Mouse (Mus musculus): Measurements from ENCODE around the gene Cgrrf1. TPM values are rescaled to one million over a fixed set of nuclear protein-coding genes. Genes with fewer than 3 reads are reported as not detected.

Gene Cgrrf1
- polyA plus RNA-seq, 1 experiment from 2014 or later, result 41.9 TPM

DNA sequence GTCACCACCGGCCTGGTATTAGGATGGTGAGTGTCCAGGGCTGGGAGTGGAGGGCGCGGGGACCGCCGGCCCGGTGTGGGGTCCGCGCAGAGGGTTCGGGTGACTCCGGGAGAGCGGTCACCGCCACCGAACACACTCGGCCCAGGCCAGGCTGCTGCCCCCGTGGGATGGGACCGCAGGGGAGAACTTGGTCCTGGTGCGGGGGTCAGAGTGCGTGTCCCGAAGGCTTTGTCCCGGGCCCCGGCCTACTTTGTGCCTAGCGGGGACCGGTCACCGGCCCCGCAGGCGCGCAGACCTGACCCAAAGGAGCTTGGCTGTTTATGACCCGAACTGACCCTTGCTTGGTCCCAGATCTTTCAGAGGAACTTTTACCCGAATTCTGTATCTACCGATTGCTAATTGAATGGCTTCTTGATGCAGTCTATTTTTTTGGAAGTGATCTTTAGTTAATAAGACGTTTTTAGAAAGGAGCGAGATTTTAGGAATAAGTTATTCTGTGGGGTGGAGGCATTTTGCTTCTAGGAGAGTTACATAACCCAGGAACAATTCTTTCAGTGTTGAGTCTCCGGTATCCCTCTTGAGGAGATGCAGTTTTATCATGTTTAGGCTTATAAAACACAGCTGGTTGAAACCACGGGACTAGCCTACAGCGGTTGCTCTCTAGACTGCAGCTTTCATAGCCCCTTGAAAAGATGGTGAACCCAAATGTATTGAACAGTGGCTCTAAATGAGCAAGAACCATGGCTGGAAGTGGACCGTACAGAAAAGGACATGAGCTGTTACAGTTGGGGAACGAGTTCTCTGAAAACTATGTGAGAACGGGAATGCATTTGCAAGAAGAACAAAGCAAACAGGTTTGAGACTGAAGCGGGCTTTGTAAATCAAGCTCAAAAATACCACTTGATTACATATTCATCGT is 688 bp downstream of the Cgrrf1 start:
- TF ChIP-seq CTCF (IDR thresholded peaks at IDR 0.05; ENCODE audit: low read depth), result no peak
- no peak for ATAC-seq (replicated peaks; ENCODE audit: low FRiP score, low read depth)
- DNase-seq (ENCODE audit: low spot score), result peak; percentile 65
- Histone ChIP-seq H3K27me3 (ENCODE audit: insufficient read depth, low read length) (no peaks in the 10 kb centered on the region), H3K27ac (peak overlapping the region; percentile 69), H3K4me1 (replicated peaks; ENCODE audit: insufficient read depth, low read length) (peaks cover 2% of the 10 kb centered on the region; the same call in 1 of the 2 replicates), H3K36me3 (ENCODE audit: insufficient read depth, low read length) (no peaks in the 10 kb centered on the region), H3K9ac (ENCODE audit: low read depth, low read length) (peak overlapping the region; percentile 93), H3K9me3 (replicated peaks; ENCODE audit: low read length) (no peaks in the 10 kb centered on the region), H3K4me3 (replicated peaks; ENCODE audit: low read depth, low read length) (peak overlapping the region; percentile 87), H3K4me2 (ENCODE audit: low read length) (peak overlapping the region; percentile 73)
- WGBS, result 7% methylated on average over 40 of the region's 40 CpGs

DNA sequence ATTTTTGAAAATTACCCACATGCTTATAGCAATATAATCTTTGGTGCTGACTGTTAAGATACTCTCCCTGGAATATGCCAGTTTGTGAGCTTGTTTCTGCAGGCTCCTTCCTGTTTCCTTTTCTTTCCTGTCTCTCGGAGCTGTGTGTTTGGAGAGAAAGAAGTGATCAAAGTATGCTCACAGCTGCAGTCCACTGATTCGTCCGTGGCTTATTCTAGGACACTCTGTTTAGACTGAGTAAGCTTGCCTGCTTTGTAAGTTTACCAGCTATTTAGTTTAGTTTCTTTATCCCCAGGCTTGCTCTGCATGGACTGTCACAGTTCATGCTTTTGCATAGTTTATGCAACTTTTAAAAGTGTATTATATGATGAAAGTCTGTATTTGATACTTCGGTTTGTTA is 7.4 kb downstream of the Cgrrf1 start:
- no peak overlapping the region for H3K9ac ChIP-seq (ENCODE audit: low read depth, low read length)
- ATAC-seq (replicated peaks; ENCODE audit: low FRiP score, low read depth), result no peak
- WGBS, result 62% methylated on average over 4 of the region's 4 CpGs

DNA sequence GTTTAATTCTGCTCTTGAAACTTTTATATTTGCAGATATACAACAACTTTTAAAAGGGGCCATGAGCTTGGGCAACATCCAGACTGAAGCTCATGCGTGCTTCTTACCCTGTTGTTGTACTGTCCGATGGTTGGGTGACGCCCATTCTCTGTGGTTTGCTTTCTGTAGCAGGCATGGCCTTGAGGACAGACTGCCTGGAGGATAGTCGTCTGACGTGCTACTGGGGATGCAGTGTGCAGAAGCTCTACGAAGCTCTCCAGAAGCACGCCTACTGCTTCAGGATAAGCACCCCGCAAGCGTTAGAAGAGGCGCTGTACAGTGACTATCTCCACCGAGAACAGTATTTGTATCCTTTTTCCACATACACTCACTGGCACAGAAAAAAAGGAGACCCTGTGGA is 13.8 kb downstream of the Cgrrf1 start:
- Histone ChIP-seq H3K9ac (ENCODE audit: low read depth, low read length) (no peak overlapping the region), H3K27ac (no peak overlapping the region), H3K4me3 (replicated peaks; ENCODE audit: low read depth, low read length) (no peak overlapping the region), H3K4me2 (ENCODE audit: low read length) (no peak overlapping the region), H3K36me3 (ENCODE audit: insufficient read depth, low read length) (peaks cover 19% of the 10 kb centered on the region), H3K9me3 (replicated peaks; ENCODE audit: low read length) (no peaks in the 10 kb centered on the region), H3K4me1 (replicated peaks; ENCODE audit: insufficient read depth, low read length) (no peaks in the 10 kb centered on the region), H3K27me3 (ENCODE audit: insufficient read depth, low read length) (no peaks in the 10 kb centered on the region)
- DNase-seq (ENCODE audit: low spot score), result no peak
- no peak for TF ChIP-seq CTCF (IDR thresholded peaks at IDR 0.05; ENCODE audit: low read depth)
- 94% methylated on average over 11 of the region's 11 CpGs for WGBS
- ATAC-seq (replicated peaks; ENCODE audit: low FRiP score, low read depth), result no peak

More for the DNA sequence above, 7.4 kb downstream of the Cgrrf1 start:
- no peak overlapping the region for H3K27ac ChIP-seq
- no peak overlapping the region for H3K4me2 ChIP-seq (ENCODE audit: low read length)
- no peaks in the 10 kb centered on the region for H3K4me1 ChIP-seq (replicated peaks; ENCODE audit: insufficient read depth, low read length)
- no peak for TF ChIP-seq CTCF (IDR thresholded peaks at IDR 0.05; ENCODE audit: low read depth)
- no peak for DNase-seq (ENCODE audit: low spot score)
- no peak overlapping the region for H3K4me3 ChIP-seq (replicated peaks; ENCODE audit: low read depth, low read length)
- H3K27me3 ChIP-seq (ENCODE audit: insufficient read depth, low read length), result no peaks in the 10 kb centered on the region
- no peaks in the 10 kb centered on the region for H3K9me3 ChIP-seq (replicated peaks; ENCODE audit: low read length)
- H3K36me3 ChIP-seq (ENCODE audit: insufficient read depth, low read length), result peaks cover 14% of the 10 kb centered on the region

DNA sequence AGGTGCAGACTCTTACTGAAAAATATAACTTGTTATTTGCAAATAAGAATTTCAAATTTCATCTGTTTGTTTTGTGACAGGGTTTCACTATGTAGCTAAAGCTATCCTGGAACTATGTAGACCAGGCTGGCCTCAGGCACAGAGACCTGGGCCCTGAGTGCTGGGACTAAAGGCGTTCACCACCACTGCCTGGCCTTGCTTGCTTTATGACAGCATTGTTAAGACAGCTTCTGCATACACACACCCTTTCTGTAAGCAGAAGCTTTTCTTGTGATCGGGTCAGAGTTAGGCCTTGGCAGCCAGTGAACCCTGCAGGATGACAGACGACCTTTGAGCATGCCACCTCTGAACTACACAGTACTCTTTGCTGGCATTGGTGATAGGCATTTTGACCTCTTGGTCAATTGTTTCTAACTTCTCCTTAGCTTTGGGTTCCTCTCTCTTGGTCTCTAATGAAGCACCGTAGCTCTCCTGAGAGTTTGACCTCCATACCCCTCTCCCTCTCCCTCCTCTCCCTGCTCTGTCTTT is 16.2 kb downstream of the Cgrrf1 start:
- no peak for TF ChIP-seq CTCF (IDR thresholded peaks at IDR 0.05; ENCODE audit: low read depth)
- no peaks in the 10 kb centered on the region for H3K4me1 ChIP-seq (replicated peaks; ENCODE audit: insufficient read depth, low read length)
- no peak overlapping the region for H3K4me3 ChIP-seq (replicated peaks; ENCODE audit: low read depth, low read length)
- no peak overlapping the region for H3K9ac ChIP-seq (ENCODE audit: low read depth, low read length)
- H3K36me3 ChIP-seq (ENCODE audit: insufficient read depth, low read length), result 0 out of 2 replicates have a peak, but pooled peaks cover 9% of the 10 kb centered on the region
- no peaks in the 10 kb centered on the region for H3K9me3 ChIP-seq (replicated peaks; ENCODE audit: low read length)
- DNase-seq (ENCODE audit: low spot score) (no peak), ATAC-seq (replicated peaks; ENCODE audit: low FRiP score, low read depth) (no peak)
- H3K4me2 ChIP-seq (ENCODE audit: low read length), result no peak overlapping the region
- H3K27ac ChIP-seq, result no peak overlapping the region
- WGBS, result 79% methylated on average over 4 of the region's 4 CpGs
- no peaks in the 10 kb centered on the region for H3K27me3 ChIP-seq (ENCODE audit: insufficient read depth, low read length)

DNA sequence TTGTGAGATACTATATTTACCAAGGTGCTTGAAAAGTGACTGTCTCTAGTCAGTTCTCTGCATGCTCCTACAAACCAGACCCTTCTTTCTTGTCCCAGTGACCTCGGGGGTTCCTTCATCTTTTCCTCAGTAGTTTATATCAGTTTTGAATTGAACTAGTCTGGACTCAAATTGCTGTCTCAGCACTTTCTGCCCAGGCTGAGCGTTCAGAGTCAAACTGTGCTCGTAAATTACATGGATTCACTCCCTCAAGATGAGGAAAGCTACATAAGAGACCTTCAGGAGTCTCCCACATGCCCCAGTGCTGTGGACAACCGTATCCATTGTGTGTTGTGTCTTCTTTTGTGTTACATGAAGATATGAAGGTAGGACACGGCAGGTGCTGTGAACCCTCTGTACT is 16.8 kb downstream of the Cgrrf1 start:
- no peak overlapping the region for H3K27ac ChIP-seq
- no peak for TF ChIP-seq CTCF (IDR thresholded peaks at IDR 0.05; ENCODE audit: low read depth)
- H3K9me3 ChIP-seq (replicated peaks; ENCODE audit: low read length), result no peaks in the 10 kb centered on the region
- no peaks in the 10 kb centered on the region for H3K4me1 ChIP-seq (replicated peaks; ENCODE audit: insufficient read depth, low read length)
- no peak overlapping the region for H3K4me3 ChIP-seq (replicated peaks; ENCODE audit: low read depth, low read length)
- no peak for ATAC-seq (replicated peaks; ENCODE audit: low FRiP score, low read depth)
- H3K4me2 ChIP-seq (ENCODE audit: low read length), result no peak overlapping the region
- no peak overlapping the region for H3K9ac ChIP-seq (ENCODE audit: low read depth, low read length)
- no peaks in the 10 kb centered on the region for H3K27me3 ChIP-seq (ENCODE audit: insufficient read depth, low read length)
- no peak for DNase-seq (ENCODE audit: low spot score)
- 48% methylated on average over 5 of the region's 5 CpGs for WGBS
- peaks cover 13% of the 10 kb centered on the region; the same call in 1 of the 2 replicates for H3K36me3 ChIP-seq (ENCODE audit: insufficient read depth, low read length)

DNA sequence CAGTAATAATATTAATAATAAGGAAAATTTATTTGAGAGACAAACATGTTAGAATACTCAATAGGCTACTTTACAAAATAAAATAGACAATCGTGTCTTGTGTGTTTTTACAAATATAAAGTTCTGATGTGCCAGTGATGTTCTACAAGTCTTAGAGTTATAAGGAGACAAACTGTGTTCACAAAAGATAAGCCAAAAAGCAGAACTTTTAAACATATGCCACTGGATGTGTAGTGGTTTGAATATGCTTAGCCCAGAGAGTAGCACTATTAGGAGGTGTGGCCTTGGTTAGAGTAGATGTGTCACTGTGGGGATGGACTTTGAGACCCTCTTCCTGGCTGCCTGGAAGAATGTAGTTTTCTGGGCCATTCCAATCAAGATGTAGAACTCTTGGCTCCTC is 17.8 kb downstream of the Cgrrf1 start:
- DNase-seq (ENCODE audit: low spot score) (no peak), ATAC-seq (replicated peaks; ENCODE audit: low FRiP score, low read depth) (no peak)
- Histone ChIP-seq H3K27me3 (ENCODE audit: insufficient read depth, low read length) (no peaks in the 10 kb centered on the region), H3K36me3 (ENCODE audit: insufficient read depth, low read length) (peaks cover 11% of the 10 kb centered on the region; the same call in 1 of the 2 replicates), H3K4me3 (replicated peaks; ENCODE audit: low read depth, low read length) (no peak overlapping the region), H3K4me2 (ENCODE audit: low read length) (no peak overlapping the region), H3K4me1 (replicated peaks; ENCODE audit: insufficient read depth, low read length) (no peaks in the 10 kb centered on the region), H3K9ac (ENCODE audit: low read depth, low read length) (no peak overlapping the region), H3K9me3 (replicated peaks; ENCODE audit: low read length) (no peaks in the 10 kb centered on the region), H3K27ac (no peak overlapping the region)
- no peak for TF ChIP-seq CTCF (IDR thresholded peaks at IDR 0.05; ENCODE audit: low read depth)
- WGBS, result 95% methylated on average over 1 of the region's 1 CpGs
